Mouse (Mus musculus) right cerebral cortex, adult 18-20 months (tissue): ENCODE results near the gene Hdac9.
"Not testable (repeated sequence)": the region's sequence is repeated elsewhere in the genome, so short reads cannot be mapped to it uniquely, and the experiment has no call there.

Experiments
- DNase-seq: peaks from one replicate; pipeline ENCODE4 v3.0.0; 2022; ENCODE audit warnings: mixed read lengths

The Hdac9 gene

GRCm38 (mm10) chr12:34472949-34473651 is 443.8 kb downstream of the Hdac9 start:
- DNase-seq: peak; percentile 35

- no peak for DNase-seq
These were observed 444.4 kb downstream of the Hdac9 start for GRCm38 (mm10) chr12:34472542-34472941.

GRCm38 (mm10) chr12:34461728-34462127 is 455.2 kb downstream of the Hdac9 start:
- DNase-seq: no peak

GRCm38 (mm10) chr12:34452643-34453042 is 464.3 kb downstream of the Hdac9 start:
- DNase-seq: no peak

GRCm38 (mm10) chr12:34451198-34451597 is 465.7 kb downstream of the Hdac9 start:
- DNase-seq: no peak

GRCm38 (mm10) chr12:34444724-34445123 is 472.2 kb downstream of the Hdac9 start:
- not testable (repeated sequence) for DNase-seq

- no peak for DNase-seq
These were observed 476.0 kb downstream of the Hdac9 start for GRCm38 (mm10) chr12:34440930-34441329.

- no peak for DNase-seq
These were observed 484.0 kb downstream of the Hdac9 start for GRCm38 (mm10) chr12:34432919-34433318.

GRCm38 (mm10) chr12:34432461-34432860 is 484.4 kb downstream of the Hdac9 start:
- DNase-seq: peak; percentile 35

GRCm38 (mm10) chr12:34431832-34432231 is 485.1 kb downstream of the Hdac9 start:
- DNase-seq: no peak

GRCm38 (mm10) chr12:34425468-34425867 is 491.4 kb downstream of the Hdac9 start:
- no peak for DNase-seq

GRCm38 (mm10) chr12:34408139-34408538 is 508.8 kb downstream of the Hdac9 start:
- DNase-seq: no peak

- no peak for DNase-seq
These were observed 509.8 kb downstream of the Hdac9 start for GRCm38 (mm10) chr12:34407143-34407542.

- no peak for DNase-seq
These were observed 514.8 kb downstream of the Hdac9 start for GRCm38 (mm10) chr12:34402065-34402464.

GRCm38 (mm10) chr12:34398611-34399010 is 518.3 kb downstream of the Hdac9 start:
- no peak for DNase-seq

- no peak for DNase-seq
These were observed 522.6 kb downstream of the Hdac9 start for GRCm38 (mm10) chr12:34394342-34394741.

GRCm38 (mm10) chr12:34379681-34380080 is 537.2 kb downstream of the Hdac9 start:
- no peak for DNase-seq

- DNase-seq: no peak
These were observed 538.3 kb downstream of the Hdac9 start for GRCm38 (mm10) chr12:34378637-34379036.

GRCm38 (mm10) chr12:34351906-34352305 is 565.0 kb downstream of the Hdac9 start:
- no peak for DNase-seq

GRCm38 (mm10) chr12:34347529-34347928 is 569.4 kb downstream of the Hdac9 start:
- no peak for DNase-seq

GRCm38 (mm10) chr12:34342761-34343160 is 574.1 kb downstream of the Hdac9 start:
- DNase-seq: no peak

- DNase-seq: no peak
These were observed 578.0 kb downstream of the Hdac9 start for GRCm38 (mm10) chr12:34338886-34339285.

- no peak for DNase-seq
These were observed 582.3 kb downstream of the Hdac9 start for GRCm38 (mm10) chr12:34334455-34335084.

GRCm38 (mm10) chr12:34332884-34333283 is 584.0 kb downstream of the Hdac9 start:
- no peak for DNase-seq

- DNase-seq: no peak
These were observed 589.8 kb downstream of the Hdac9 start for GRCm38 (mm10) chr12:34327111-34327510.
